Mouse (Mus musculus) MEL (cell line): ENCODE measurements around the gene Gtdc1.

Experiments
- BHLHE40 ChIP-seq: IDR thresholded peaks from 2 replicates; pipeline ENCODE4 v1.6.1; 2012; ENCODE audit warnings: low read depth, mild to moderate bottlenecking, inconsistent platforms, low read length, improper control_type of control experiment, borderline replicate concordance
- GATA1 ChIP-seq: IDR thresholded peaks from 2 replicates; pipeline ENCODE4 v1.6.1; 2011; ENCODE audit warnings: low read depth, low read length, improper control_type of control experiment
- MAX ChIP-seq: IDR thresholded peaks from 2 replicates; pipeline ENCODE4 v1.6.1; 2011; ENCODE audit warnings: low read length, improper control_type of control experiment
- SIN3A ChIP-seq: IDR thresholded peaks from 2 replicates; pipeline ENCODE4 v1.6.1; 2012; ENCODE audit warnings: low read length, improper control_type of control experiment, inconsistent platforms

DNA sequence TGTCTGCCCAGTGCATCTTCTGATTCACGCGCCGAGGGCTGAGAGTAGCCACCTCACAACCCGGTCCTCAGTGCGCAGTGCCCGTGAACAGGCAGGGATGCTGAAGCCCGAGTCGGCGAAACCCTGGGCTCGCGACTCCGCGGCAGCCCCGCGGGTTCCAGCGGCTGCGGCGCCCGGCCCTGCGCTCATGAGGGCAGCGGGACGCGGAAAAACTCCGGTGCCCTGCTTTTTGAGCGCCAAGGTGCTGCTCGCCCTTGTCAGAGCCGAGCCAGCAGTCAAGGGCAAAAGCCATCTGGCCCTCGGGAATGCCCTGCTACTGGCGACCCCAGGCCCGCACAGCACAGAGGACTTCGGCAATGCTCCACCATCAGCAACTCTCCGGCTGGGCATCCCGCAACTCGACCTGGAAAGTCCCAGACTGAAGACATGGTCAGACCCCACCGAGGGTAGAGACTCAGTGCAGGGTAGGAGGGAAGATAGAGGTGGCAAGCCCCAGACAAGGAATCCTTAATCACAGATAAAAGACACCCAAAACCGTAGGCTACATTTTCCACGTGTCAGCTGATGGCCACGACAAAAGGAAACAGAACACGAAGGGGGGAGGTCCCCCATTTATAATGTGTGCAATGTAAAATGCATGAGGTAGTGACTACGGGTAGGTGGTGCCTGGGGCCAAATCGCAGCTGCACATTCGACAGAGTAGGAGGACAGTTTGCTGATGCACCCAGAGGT, 370.4 kb downstream of the Gtdc1 start:
- TF ChIP-seq SIN3A: no peak
- TF ChIP-seq MAX: no peak
- TF ChIP-seq BHLHE40: no peak
- TF ChIP-seq GATA1: no peak
